Mouse (Mus musculus): ENCODE data around the gene Hesx1. TPM values are rescaled to one million over a fixed set of nuclear protein-coding genes. Genes with fewer than 3 reads are reported as not detected.

Gene Hesx1
- polyA plus RNA-seq, 1 experiment, result not detected

DNA sequence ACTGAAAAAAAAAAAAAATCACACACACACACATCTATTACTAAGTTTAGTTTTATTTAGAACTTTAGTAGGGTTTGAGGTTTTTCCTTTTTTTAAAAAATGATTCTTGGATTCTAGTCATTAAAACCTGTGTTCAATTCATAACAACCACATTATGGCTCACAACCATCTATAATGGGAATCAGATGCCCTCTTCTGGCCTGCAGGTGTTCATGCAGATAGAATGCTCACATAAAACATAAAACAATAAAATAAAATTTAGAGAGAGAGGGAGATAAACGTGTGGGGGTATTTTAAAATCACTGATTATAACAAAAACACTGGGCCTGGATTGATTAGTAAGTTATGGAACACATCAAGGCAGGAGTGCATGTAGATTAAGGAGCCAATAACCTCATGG, 43.3 kb downstream of the Hesx1 start:
- no peaks in the 10 kb centered on the region for H3K4me1 ChIP-seq (ENCODE audit: control insufficient read depth, insufficient read depth, low read length)
- no peak overlapping the region for H3K4me3 ChIP-seq (ENCODE audit: insufficient read depth, low read length)
- H3K27ac ChIP-seq (ENCODE audit: insufficient read depth, low read length), result no peak overlapping the region
- TF ChIP-seq CTCF (IDR thresholded peaks at IDR 0.05; ENCODE audit: extremely low read depth, insufficient read depth, low read length), result no peak
- TF ChIP-seq POLR2A (IDR thresholded peaks at IDR 0.05; ENCODE audit: extremely low read depth, insufficient read depth, low read length), result no peak

- Histone ChIP-seq H3K27ac (ENCODE audit: insufficient read depth, low read length) (no peak within 1 kb of the TSS), H3K4me3 (ENCODE audit: insufficient read depth, low read length) (peak within 1 kb of the TSS; percentile 70), H3K4me1 (ENCODE audit: control insufficient read depth, insufficient read depth, low read length) (no peaks in the 10 kb centered on the region)
- TF ChIP-seq POLR2A (IDR thresholded peaks at IDR 0.05; ENCODE audit: extremely low read depth, insufficient read depth, low read length), result no peak
- TF ChIP-seq CTCF (IDR thresholded peaks at IDR 0.05; ENCODE audit: extremely low read depth, insufficient read depth, low read length), result no peak
Measured at GRCm38 (mm10) chr14:27038783-27039182, 44.6 kb downstream of the Hesx1 start, which contains the start of gene Il17rd. Gene Il17rd, plus strand, starts transcription at chr14:27038941.

DNA sequence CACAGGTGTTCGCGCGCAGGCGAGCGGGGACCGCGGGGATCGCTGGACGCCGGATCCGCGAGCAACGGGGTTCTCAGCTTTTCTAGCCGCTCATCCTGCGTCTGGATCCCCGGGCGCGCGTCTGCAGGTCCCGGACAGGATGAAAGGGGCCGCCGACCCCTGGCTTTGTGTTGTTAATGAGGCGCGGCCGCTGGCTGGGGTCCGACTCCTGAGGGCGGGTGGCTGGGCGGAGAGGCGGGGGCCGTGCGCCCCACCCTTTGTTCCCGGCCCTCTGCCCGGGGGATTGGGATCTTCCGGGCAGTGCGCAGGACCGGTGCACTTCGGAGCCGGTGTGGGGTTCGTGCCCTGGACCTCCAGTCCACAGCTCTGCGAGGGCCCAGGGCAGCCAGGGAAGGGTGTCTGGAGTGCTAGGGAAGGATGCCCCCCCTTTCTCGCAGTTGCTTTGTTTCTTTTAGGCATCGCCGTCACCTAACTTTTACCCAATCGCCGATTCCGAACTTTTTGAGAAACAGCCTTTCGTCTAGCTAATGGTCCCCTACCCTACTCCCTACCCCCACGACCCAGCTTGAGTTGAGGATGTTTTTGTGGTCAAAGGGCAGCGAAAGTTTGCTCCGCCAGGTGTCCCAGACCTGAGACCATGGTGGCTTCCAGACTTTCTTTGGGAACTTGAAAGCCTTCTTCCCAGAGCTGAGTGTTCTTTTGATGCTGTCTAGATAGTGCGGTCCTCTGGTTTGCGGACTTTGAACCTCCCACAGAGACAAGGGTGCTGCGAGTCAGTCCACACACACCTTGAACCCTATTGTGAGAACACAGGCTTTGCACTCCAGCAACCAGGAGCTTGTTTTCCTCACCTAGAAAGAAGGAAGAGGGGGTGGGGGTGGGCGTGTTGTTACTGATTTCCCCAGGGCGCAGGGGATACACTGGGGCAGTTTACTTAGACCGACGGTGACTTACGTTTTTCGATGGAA, 45.3 kb downstream of the Hesx1 start:
- H3K27ac ChIP-seq (ENCODE audit: insufficient read depth, low read length), result no peak overlapping the region
- H3K4me3 ChIP-seq (ENCODE audit: insufficient read depth, low read length), result peak overlapping the region; percentile 70
- no peak for TF ChIP-seq CTCF (IDR thresholded peaks at IDR 0.05; ENCODE audit: extremely low read depth, insufficient read depth, low read length)
- no peak for TF ChIP-seq POLR2A (IDR thresholded peaks at IDR 0.05; ENCODE audit: extremely low read depth, insufficient read depth, low read length)
- H3K4me1 ChIP-seq (ENCODE audit: control insufficient read depth, insufficient read depth, low read length), result no peaks in the 10 kb centered on the region

- H3K27ac ChIP-seq (ENCODE audit: insufficient read depth, low read length), result no peak overlapping the region
- H3K4me3 ChIP-seq (ENCODE audit: insufficient read depth, low read length), result no peak overlapping the region; the same call in 1 of the 2 replicates
- H3K4me1 ChIP-seq (ENCODE audit: control insufficient read depth, insufficient read depth, low read length), result no peaks in the 10 kb centered on the region
- TF ChIP-seq CTCF (IDR thresholded peaks at IDR 0.05; ENCODE audit: extremely low read depth, insufficient read depth, low read length) (no peak), POLR2A (IDR thresholded peaks at IDR 0.05; ENCODE audit: extremely low read depth, insufficient read depth, low read length) (no peak)
Measured at GRCm38 (mm10) chr14:27040451-27040850, 46.2 kb downstream of the Hesx1 start.

DNA sequence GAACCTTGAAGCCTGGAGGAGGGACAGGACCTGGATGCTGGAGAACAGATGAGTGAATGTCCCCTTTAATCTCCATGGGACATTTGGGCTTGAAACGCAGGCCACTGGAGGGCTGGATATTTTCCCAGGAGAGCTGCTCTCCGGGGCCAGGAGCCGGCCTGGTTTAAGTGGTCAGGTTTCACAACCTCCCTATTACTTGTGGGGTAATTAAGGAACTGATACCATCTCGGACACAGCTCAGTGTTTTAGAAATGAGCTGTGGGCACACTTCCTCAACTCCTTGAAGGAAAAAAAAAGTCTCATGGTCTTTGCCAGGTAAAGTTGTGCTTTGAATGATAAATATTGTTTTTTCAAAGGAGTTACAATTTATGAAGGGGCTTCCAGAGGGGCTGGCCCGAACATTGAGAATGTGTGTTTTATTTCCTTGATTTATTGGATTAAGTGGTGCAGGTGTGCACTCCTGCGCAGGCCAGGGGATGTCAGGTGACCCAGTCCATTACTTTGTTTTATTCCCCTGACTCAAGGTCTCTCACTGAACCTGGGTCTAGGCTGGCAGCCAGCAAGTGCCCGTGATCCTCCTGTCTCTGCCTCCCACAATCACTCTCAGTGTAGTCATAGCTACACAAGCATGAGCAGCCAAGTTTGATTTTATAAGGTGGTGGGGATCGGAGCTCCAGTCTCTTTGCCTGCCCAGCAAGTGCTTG, 48.2 kb downstream of the Hesx1 start:
- Histone ChIP-seq H3K27ac (ENCODE audit: insufficient read depth, low read length) (no peak overlapping the region), H3K4me1 (ENCODE audit: control insufficient read depth, insufficient read depth, low read length) (no peaks in the 10 kb centered on the region), H3K4me3 (ENCODE audit: insufficient read depth, low read length) (no peak overlapping the region)
- TF ChIP-seq CTCF (IDR thresholded peaks at IDR 0.05; ENCODE audit: extremely low read depth, insufficient read depth, low read length), result no peak
- no peak for TF ChIP-seq POLR2A (IDR thresholded peaks at IDR 0.05; ENCODE audit: extremely low read depth, insufficient read depth, low read length)

GRCm38 (mm10) chr14:27043416-27043815, 49.2 kb downstream of the Hesx1 start:
- no peak overlapping the region for H3K27ac ChIP-seq (ENCODE audit: insufficient read depth, low read length)
- H3K4me3 ChIP-seq (ENCODE audit: insufficient read depth, low read length), result no peak overlapping the region
- TF ChIP-seq POLR2A (IDR thresholded peaks at IDR 0.05; ENCODE audit: extremely low read depth, insufficient read depth, low read length) (no peak), CTCF (IDR thresholded peaks at IDR 0.05; ENCODE audit: extremely low read depth, insufficient read depth, low read length) (no peak)
- H3K4me1 ChIP-seq (ENCODE audit: control insufficient read depth, insufficient read depth, low read length), result no peaks in the 10 kb centered on the region

GRCm38 (mm10) chr14:27044221-27044966, 50.2 kb downstream of the Hesx1 start:
- no peaks in the 10 kb centered on the region for H3K4me1 ChIP-seq (ENCODE audit: control insufficient read depth, insufficient read depth, low read length)
- no peak overlapping the region for H3K27ac ChIP-seq (ENCODE audit: insufficient read depth, low read length)
- TF ChIP-seq POLR2A (IDR thresholded peaks at IDR 0.05; ENCODE audit: extremely low read depth, insufficient read depth, low read length), result no peak
- no peak for TF ChIP-seq CTCF (IDR thresholded peaks at IDR 0.05; ENCODE audit: extremely low read depth, insufficient read depth, low read length)
- H3K4me3 ChIP-seq (ENCODE audit: insufficient read depth, low read length), result no peak overlapping the region

DNA sequence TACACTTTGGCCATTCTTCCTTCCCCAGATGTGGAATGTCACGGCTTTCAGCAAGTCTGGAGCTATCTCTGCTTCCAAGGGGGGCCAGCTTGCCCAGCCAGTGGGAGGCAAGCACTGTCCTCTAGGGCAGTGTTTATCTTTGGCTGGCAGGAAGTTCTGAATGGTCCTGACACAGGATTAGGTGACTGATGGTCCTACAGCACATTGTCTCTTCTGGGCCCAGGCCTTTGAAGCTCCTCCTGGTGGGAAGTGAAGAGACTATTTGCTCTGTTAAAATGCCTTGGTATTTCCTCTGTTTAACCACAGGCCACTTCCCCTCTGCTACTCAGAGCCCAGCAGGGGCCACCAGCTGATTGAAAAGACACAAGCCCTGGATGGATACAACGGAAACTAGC, 50.7 kb downstream of the Hesx1 start:
- no peak overlapping the region for H3K27ac ChIP-seq (ENCODE audit: insufficient read depth, low read length)
- H3K4me1 ChIP-seq (ENCODE audit: control insufficient read depth, insufficient read depth, low read length), result no peaks in the 10 kb centered on the region
- no peak overlapping the region for H3K4me3 ChIP-seq (ENCODE audit: insufficient read depth, low read length)
- no peak for TF ChIP-seq POLR2A (IDR thresholded peaks at IDR 0.05; ENCODE audit: extremely low read depth, insufficient read depth, low read length)
- no peak for TF ChIP-seq CTCF (IDR thresholded peaks at IDR 0.05; ENCODE audit: extremely low read depth, insufficient read depth, low read length)
